Mouse (Mus musculus) thymus, postnatal 25 days (tissue): ENCODE results near the gene Tat.
"Not testable (repeated sequence)": the region's sequence is repeated elsewhere in the genome, so short reads cannot be mapped to it uniquely, and the experiment has no call there.

Experiments used
- DNase-seq: peaks from one replicate; pipeline ENCODE4 v3.0.0; 2022

Tat gene

DNA sequence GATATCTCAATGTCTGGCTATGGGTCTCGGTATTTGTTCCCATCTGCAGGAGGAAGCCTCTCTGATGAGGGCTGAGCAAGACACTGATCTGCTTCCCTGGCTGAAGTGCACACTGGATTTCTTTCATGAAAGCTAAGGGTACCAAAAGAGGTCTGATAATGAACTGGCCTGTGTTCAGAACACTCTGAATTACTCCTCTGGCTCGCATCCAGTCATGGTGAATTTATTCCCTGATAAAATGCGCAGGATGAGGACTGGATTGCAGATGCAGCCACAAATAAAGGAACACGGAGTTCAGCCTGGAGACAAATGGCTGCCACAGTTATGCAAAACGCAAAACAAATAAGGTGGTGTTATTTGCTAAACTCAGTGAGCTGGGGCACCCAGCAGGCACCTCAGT, 6.3 kb upstream of the Tat start:
- no peak for DNase-seq

GRCm38 (mm10) chr8:109986384-109986783, 3.9 kb upstream of the Tat start:
- no peak for DNase-seq

DNA sequence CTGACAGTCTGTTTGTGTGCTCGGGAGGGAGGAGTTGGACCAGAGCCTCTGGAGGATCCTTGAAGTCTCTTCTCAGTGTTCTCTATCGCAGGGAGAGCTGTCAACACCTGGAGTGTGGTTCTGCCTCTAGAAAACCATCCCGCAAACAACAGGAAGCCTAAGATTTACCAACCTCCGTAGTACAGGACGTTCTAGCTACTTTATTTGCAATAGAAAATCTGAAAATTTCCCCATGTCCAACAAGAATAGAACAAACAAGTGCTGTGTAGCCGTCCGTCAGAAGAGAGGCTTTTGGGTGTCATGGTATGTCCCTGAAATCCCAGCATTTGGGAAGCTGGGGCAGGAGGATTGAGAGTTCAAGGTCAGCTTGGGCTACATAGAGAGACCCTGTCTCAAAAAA, 2.5 kb upstream of the Tat start:
- DNase-seq = no peak

- no peak for DNase-seq
Observed at GRCm38 (mm10) chr8:109989151-109989550, 1.1 kb upstream of the Tat start.

DNA sequence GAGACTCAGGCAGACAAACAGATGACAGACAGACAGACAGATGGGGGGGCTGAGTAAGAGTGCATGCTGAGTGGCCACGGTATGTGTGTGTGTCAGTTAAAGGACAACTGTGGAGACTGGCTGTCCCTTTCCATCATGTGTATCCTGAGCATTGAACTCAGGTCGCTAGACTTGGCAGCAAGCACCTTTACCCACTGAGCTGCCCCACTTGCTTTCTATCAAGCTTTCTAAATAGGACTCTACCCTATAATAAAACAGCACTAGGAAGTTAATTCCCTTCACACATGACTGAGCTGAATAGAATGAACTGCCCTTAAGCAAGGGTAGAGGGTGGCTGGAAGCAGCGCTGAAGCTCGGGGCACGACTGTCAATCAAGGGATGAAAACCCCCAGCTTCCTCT, 1.9 kb downstream of the Tat start:
- DNase-seq = no peak

- DNase-seq = no peak
Observed at GRCm38 (mm10) chr8:109992951-109993350, 2.7 kb downstream of the Tat start.

GRCm38 (mm10) chr8:109997381-109997780, 7.1 kb downstream of the Tat start:
- DNase-seq = no peak

GRCm38 (mm10) chr8:109998066-109998465, 7.8 kb downstream of the Tat start:
- DNase-seq = no peak

DNA sequence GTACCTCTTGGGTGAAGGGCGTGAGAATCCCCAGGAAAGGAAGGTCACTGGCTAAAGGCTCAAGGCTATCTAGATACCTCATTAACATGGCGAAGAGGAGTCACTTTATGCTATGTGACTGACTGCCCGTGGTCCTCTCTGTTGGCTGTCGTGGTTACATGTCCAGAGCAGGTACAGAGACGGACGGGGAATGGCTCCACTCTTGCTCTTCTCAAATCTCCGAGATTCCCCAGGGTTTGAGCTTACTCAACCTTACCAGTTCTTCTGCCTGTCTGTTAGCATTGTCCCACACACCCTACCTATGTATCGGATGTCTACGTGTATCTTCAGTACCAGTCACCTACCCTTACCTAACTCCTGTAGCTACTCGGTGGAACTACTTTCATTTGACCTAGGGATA, 9.7 kb downstream of the Tat start:
- DNase-seq = no peak

GRCm38 (mm10) chr8:110002953-110003352, 12.7 kb downstream of the Tat start:
- DNase-seq = peak; percentile 22

- no peak for DNase-seq
Observed at GRCm38 (mm10) chr8:110004300-110004699, 14.1 kb downstream of the Tat start.

DNA sequence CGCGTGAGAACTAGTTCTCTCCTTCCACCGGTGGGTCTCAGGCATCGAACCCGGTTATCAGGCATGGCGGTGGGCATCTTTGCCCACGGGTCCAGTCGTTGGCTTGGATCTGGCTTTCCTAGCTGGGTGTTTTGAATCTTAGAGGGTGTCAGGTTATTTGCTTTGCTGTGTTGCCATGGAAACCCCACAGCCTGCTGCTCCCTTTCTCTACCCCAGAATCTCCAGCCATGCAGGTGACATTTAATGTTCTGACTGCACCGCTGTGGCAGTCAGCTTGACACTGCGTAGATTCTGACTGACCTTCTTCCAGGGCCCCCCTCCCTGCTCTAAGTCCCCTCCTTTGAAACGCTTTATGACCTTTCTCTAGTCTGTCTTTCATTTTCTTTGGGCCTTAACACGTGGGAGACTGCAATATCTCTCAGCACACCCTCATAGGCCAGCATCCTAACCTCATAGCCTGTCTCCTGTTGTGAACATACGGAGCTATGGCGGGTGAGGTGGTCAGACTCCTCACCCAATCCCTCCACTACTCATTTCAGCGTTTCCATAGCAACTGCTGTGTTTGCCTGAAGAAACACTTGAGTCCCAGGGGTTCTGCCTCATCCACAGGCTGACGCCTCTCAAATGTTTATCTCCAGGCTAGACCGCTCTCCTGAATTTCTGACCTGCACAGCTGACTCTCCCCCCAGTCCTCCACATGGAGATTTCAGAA, 16.2 kb downstream of the Tat start:
- DNase-seq = no peak

DNA sequence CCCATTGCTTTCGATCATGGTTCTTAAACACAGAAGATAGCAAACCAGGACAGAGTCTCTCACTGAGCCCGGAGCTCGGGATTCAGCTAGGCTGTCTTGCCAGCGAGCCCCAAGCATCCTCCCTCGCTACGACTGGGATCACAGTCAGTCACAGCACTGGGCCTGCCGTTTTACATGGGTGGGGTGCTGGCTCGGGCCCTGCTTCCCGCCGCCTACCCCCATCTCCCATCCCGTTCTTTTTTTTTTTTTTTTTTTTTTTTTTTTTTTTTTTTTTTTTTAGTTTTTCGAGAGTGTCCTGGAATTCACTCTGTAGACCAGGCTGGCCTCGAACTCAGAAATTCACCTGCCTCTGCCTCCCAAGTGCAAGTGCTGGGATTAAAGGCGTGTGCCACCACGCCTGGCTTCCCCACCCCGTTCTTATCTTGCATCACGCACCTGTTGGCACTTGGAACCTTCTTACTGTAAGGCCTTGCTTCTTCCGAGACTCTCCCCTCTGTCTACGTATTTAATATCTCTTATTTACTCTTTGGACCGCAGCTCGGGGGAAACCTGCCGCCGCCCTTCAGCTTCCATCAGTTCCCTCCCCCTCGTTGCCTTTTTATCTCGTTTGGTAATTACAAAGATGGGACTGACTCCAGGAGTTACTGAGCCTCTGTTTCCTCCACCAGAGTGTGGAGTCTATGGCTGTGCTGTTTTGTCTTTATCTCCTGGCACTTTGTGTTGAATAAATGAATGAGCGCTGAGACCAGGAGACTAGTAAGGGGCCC, 18.2 kb downstream of the Tat start:
- DNase-seq = no peak

GRCm38 (mm10) chr8:110008995-110009446, 18.8 kb downstream of the Tat start:
- DNase-seq = no peak

DNA sequence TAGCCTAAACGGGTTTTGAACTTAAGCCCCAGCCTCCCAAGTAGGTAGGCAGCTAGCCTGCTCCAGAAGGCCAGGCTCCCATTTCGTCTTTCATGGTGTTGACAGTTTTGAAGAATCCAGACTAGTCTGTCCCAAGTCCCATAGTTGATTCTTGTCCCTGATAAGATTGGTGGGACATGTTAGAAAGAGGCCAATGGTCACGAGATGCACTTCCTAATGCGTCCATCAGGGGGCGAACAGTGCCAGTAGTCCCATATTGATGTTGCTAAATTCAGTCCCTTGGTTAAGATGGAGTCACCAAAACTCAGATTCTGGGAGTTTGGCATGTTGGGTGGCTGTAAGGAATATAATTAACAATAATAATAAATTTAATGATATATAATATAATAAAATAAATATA, 20.6 kb downstream of the Tat start:
- DNase-seq = peak; percentile 25

DNA sequence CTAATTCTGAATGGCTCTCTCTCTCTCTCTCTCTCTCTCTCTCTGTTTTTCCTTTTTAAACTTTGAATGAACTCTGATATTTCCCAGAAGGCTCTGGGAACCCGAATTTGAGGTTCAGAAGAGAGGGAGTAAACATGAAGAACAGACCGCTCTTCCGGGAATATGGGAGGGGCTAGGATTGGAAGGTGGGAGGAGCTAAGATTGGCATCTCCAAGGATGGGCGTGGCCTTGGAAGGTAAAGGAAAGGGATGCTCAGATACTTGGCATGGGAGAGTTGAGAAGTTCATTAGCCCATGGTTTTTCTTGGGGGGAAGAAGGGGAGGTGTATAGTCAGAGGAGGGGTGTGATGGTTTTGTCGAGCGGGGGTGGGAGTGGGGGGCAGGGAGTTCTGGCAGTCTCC, 31.8 kb downstream of the Tat start:
- DNase-seq = no peak

DNA sequence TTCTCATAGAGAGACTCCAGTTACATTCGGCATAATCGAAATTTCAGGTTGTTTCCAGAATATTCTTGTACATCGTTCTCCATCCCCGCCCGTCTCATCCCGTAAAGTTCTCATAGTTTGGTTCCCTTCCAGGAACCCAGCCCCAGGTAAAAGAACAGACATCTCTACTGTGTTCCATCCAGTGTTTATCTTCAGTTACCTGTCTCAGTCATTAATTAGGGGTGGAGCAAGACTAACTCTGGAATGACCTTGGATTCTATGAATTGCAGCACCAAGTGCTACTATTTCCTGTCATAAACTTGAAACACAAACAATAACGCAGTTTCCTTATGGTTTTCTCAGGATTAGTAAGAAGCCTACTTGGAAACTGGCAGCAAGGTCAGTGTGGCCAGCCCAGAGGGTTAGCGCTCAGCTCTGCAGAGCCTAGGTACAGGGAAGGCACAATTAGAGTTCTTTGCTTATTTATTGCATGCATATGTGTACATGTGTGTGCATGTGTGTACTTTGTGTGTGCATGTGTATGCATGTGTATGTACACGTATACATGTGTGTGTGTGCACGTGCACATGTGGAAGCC, 32.6 kb downstream of the Tat start:
- no peak for DNase-seq

DNA sequence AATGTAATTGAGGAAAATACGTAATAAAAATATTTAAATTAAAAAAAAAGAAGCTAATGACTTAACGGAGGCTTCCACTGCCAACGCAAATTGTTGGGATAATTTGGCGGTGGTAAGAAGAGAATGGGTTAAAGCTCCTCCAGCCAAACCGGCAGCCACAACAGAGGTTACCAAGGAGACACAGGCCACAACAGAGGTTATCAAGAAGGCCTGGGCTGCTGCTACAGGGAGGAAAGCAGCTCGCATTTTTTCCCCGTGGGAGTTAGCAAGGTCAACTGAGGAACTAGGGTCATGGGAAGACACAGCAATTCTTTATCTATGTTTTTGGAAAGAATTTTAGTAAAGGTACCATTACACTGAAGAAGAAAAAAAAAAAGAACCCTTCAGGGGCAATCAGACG, 43.5 kb downstream of the Tat start:
- DNase-seq = not testable (repeated sequence)

- no peak for DNase-seq
Observed at GRCm38 (mm10) chr8:110034331-110034730, 44.1 kb downstream of the Tat start.

DNA sequence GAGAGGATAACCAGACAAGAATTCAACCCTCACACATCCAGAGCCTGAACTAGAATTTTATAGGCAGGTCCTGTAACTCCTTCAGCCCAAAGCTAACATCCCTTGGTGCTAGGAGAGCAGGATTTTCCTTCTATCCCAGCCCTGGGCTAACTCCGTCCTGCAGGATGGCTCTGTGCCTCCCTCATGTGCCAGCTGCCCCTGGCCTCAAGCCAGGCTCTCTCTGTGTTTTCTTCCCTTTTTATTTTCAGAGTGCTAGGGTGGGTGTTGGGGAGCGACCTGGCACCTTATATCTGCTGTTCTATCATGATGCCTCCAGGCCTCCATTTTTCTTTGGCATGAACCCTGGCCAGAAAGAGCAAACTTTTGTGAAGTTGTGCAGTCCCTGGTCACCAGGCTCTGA, 45.9 kb downstream of the Tat start:
- DNase-seq = no peak

DNA sequence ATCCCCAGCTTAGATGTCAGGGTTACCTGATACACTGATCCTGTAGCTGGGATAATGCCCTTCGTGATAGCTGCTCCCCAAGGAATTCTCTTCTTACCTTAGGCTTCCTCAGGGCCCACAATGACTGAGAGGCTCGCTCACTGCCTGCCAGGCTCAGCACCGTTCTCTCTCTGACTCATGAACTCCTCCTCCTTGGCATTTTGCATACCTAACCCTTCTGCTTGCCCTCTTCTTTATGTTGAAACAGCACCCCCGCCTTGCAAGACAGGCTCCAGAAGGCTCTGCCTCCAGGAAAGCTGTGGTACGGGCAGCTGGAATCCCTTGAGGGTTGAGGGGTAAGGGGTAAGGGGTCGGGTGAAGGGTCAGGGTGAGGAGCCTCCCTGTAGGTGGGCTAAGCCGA, 49.0 kb downstream of the Tat start:
- DNase-seq = no peak

GRCm38 (mm10) chr8:110039659-110040058, 49.4 kb downstream of the Tat start, which contains the start of gene Chst4:
Chst4 (minus strand) TSS chr8:110039740.
- DNase-seq = no peak

DNA sequence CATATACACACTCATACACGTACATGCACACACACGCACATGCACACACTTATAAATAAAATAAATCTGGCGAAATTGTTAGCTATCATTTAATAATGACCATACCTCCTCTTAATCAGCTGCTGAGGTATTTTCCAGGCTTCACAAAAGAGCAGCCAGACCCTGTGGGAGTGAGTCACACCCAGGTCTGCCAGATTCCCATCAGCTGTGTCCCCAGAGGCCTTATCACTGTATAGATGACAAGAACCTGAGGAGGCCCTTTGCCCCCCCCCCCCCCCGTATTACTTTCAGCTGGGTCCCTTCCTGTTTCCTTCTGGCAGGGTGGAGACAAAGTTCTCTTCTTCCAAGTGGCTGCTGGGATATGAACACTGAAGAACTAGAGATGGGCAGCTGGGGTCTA, 50.3 kb downstream of the Tat start:
- no peak for DNase-seq
